Mouse (Mus musculus): Measurements from ENCODE around the gene Klhl36. TPM values are rescaled to one million over a fixed set of nuclear protein-coding genes. Genes with fewer than 3 reads are reported as not detected.

The Klhl36 gene
- total RNA-seq, 2 experiments from 2014 or later = 0.71 to 1.1 TPM

DNA sequence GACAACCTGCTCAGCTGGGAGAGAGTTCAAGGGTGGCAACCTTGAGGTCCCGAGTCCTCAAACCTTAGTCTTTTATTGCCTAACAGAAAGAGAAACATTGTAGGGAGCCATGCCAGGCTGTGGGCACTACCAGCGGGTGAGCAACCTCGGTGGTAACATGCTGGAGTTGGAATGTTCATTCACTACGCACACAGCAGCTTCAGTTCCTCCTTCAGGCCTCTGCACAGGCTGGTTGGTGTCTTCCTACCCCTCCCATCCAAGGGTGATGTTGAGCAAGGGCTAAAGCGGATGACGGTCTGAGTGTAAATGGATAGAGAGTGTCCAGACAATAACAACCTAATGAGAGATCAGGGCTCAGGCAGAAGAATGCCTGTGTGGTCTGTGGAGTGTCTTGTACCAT is 4.3 kb upstream of the Klhl36 start:
- H3K27ac ChIP-seq = no peak overlapping the region
- TF ChIP-seq CTCF (IDR thresholded peaks at IDR 0.05) = no peak
- H3K4me3 ChIP-seq = no peak overlapping the region
- intact Hi-C loops (cut with DNase I) = no loop called here
- DNase-seq = no peak

DNA sequence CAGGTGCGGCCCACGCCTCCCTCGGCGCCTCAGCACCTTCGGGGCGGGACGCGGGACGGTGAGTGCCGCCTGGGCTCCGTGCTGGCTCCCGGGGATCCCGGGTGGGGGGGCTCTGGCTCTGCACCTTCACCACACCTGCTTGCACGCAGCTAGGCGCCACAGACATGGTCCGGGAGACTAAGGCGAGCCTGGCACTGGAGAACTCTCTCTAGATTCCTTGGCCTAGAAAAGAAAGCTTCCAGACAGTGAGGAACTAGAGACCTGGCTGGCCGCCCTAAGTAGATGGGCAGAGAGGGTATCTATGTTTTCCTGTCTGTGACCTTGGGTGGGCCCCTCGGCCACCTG is 296 bp downstream of the Klhl36 start:
- intact Hi-C loops (cut with DNase I) = no loop called here
- Histone ChIP-seq H3K27ac (peak overlapping the region; percentile 80), H3K4me3 (peak overlapping the region; percentile 82)
- no peak for TF ChIP-seq CTCF (IDR thresholded peaks at IDR 0.05)
- DNase-seq = no peak

DNA sequence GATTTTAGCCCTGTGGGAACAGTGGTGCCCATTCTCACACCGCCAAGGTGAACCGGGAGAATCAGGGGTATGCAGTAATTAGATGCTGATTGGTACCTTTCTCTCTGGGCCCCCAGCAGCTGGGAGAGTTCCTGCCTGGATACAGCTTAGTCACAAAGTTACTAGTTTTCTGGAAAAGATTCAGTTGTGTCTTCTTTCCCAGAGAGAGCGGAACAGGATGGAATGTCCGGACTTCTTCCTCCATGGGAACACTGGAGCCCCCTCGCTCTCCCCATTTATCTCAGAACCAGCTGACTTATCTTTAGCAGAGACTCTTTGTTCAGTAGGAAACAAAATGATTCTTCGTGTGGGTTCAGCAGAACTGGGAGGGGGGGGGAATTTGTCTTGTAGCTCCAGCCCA is 683 bp downstream of the Klhl36 start:
- Histone ChIP-seq H3K4me3 (peak overlapping the region; percentile 82), H3K27ac (peak overlapping the region; percentile 80; the same call in 1 of the 2 replicates)
- no peak for TF ChIP-seq CTCF (IDR thresholded peaks at IDR 0.05)
- intact Hi-C loops (cut with DNase I) = no loop called here
- no peak for DNase-seq

DNA sequence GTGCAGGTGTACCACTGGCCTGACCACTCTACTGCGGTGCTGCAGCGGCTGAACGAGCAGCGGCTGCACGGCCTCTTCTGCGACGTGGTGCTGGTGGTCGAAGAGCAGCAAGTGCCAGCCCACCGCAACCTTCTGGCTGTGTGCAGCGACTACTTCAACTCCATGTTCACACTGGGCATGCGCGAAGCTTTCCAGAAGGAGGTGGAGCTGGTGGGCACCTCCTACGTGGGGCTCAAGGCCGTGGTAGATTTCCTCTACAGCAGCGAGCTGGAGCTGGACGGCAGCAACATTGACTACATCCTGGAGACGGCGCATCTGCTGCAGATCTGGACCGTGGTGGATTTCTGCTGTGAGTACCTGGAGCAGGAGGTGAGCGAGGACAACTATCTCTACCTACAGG is 7.5 kb downstream of the Klhl36 start:
- no peak for DNase-seq
- Histone ChIP-seq H3K4me3 (no peak overlapping the region), H3K27ac (no peak overlapping the region)
- intact Hi-C loops (cut with DNase I) = no loop called here
- no peak for TF ChIP-seq CTCF (IDR thresholded peaks at IDR 0.05)

DNA sequence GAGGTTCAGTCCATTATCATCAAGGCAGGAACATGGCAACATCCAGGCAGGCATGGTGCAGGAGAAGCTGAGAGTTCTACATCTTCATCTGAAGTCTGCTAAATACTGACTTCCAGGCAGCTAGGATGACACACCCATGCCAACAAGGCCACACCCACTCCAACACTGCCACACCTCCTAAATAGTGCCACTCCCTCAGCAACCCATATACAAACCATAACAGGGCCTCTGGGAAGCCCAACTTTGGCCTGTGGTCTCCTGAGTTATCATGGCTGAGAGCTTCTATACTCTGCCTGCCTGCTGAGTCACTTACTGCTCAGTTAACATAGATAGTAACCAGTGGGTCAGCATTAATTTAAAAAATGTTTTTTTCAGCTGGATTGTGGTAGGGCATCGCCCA is 11.1 kb downstream of the Klhl36 start:
- H3K27ac ChIP-seq = no peak overlapping the region
- no peak for TF ChIP-seq CTCF (IDR thresholded peaks at IDR 0.05)

DNA sequence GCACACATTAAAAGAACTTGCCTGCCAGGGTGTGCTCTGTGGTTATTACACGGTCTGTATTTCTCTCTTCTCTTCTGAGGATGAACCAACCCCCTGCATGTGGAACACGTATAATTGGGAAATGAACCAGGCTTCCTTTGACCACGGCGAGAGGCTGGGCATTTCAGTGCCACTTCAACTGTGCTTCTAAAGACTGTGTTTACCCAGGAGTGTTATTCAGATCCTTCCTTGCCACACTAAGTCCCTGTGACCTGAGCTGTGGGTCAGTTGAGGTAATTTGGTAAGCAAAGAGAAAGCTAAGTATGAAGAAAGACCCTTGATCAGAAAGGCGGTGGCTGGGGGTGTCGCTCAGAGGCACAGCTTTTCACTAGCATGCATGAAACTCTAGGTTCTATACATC is 19.2 kb downstream of the Klhl36 start:
- intact Hi-C loops (cut with DNase I) = no loop called here
- TF ChIP-seq CTCF (IDR thresholded peaks at IDR 0.05) = no peak
- Histone ChIP-seq H3K4me3 (no peak overlapping the region), H3K27ac (no peak overlapping the region)
- no peak for DNase-seq

More for the DNA sequence above, 11.1 kb downstream of the Klhl36 start:
- intact Hi-C loops (cut with DNase I) = no loop called here
- H3K4me3 ChIP-seq = no peak overlapping the region
- no peak for DNase-seq

DNA sequence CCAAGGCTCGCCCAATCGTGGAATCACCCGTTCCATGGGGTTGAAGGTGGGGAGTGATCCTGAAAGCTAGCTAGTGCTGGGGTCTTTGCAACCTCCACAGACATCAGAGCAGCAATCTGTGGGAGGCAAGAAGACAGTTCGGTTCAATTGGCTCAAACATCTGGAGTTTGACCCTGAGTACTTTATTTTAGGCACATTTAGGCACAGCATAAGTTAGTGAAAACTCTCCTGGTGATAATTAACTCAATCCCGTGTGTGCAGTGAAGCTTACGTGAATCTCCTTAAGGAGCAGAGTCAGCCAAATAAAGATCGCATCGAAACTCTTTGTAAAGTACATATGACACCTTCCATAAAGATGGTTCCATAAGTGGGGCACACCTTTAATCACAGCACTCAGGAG is 19.9 kb downstream of the Klhl36 start:
- TF ChIP-seq CTCF (IDR thresholded peaks at IDR 0.05) = no peak
- intact Hi-C loops (cut with DNase I) = no loop called here
- no peak overlapping the region for H3K27ac ChIP-seq
- no peak overlapping the region for H3K4me3 ChIP-seq
- DNase-seq = no peak

DNA sequence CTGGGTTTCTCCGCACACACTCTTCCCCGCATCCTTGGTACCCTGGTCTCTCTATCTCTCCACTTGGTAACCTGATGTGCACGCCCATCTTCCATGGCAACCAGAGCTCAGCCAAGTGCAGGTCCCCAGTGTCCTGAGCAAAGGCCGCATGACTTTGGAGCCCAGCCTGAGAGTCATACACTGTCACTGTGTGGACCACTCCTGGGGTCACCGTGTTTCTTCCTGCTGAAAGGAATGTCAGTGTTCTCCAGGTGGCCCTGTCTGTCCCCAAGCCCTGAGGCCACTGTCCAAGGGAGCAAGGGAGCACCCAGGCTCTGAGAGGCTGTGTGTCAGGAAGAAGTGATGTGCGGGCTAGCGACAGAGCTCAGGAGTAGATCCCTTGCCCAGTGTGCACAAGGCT is 21.2 kb downstream of the Klhl36 start:
- intact Hi-C loops (cut with DNase I) = no loop called here
- no peak for TF ChIP-seq CTCF (IDR thresholded peaks at IDR 0.05)
- no peak overlapping the region for H3K27ac ChIP-seq
- DNase-seq = no peak
- no peak overlapping the region for H3K4me3 ChIP-seq

DNA sequence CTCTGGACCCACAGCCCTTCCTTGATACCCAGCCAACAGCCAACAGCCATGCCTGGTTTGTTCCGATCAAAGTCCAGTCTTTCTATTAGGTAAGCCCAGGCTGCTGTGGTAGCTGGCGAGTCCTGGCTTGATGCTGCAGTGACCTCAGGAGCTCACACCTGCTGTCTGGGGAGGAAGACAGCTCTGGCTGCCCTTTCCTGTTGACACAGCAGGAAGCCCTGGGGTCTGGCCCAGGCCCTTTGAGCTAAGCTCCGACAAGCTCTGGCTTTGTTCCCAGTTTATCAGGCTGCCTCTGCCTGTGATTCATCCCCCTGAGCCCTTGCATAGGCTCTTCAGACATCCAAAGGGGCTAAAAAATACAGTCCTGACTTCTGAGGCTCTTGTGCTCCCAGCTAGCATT is 23.5 kb downstream of the Klhl36 start:
- Histone ChIP-seq H3K4me3 (no peak overlapping the region), H3K27ac (peak overlapping the region; percentile 40; the same call in 1 of the 2 replicates)
- no peak for TF ChIP-seq CTCF (IDR thresholded peaks at IDR 0.05)
- DNase-seq = peak; percentile 66
- intact Hi-C loops (cut with DNase I) = loop anchor here (5.0 kb wide), 1 partner anchor 42 kb away; no protein-coding TSS in a partner anchor

DNA sequence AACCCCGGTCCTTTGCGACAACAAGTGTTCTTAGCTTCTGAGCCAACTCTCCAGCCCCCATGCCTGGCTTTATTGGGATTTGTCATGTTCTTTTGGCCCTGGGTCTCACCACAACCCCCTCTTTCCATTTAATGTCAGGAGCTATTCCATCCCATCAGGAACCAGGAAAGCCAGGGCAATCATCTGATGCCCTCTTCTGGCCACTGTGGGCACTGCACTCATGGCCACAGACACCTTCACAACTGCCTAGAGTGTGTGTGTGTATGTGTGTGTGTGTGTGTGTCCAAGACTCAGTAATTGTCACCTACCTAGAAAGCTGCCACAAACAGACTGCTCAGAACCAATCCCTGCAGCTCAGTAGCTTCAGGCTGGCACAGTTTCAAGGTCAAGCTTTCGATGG is 25.1 kb downstream of the Klhl36 start:
- peak; percentile 49 for DNase-seq
- intact Hi-C loops (cut with DNase I) = loop anchor here (5.0 kb wide), 1 partner anchor 40 kb away; no protein-coding TSS in a partner anchor
- TF ChIP-seq CTCF (IDR thresholded peaks at IDR 0.05) = peak; percentile 76
- H3K27ac ChIP-seq = no peak overlapping the region
- no peak overlapping the region for H3K4me3 ChIP-seq

DNA sequence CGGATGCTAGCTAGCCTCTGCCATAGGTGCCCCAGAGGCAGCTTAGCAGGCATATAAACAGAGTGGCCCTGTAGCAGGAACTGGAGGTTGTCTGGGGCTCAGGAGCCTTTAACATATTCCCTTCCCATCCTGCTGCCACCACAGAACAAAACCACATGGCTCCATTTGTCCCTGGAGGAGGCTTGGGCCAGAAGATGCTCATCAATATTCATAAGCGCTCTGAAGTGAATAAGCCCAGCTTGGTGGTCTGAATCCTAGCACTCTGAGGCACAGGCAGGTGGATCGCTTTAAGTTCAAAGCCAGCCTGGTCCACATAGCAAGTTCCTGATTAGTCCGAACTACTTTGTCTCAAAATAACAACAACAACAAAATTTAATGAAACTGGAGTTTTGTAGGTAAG is 25.9 kb downstream of the Klhl36 start:
- intact Hi-C loops (cut with DNase I) = loop anchor here (5.0 kb wide), 1 partner anchor 39 kb away; no protein-coding TSS in a partner anchor
- H3K4me3 ChIP-seq = no peak overlapping the region
- no peak for TF ChIP-seq CTCF (IDR thresholded peaks at IDR 0.05)

DNA sequence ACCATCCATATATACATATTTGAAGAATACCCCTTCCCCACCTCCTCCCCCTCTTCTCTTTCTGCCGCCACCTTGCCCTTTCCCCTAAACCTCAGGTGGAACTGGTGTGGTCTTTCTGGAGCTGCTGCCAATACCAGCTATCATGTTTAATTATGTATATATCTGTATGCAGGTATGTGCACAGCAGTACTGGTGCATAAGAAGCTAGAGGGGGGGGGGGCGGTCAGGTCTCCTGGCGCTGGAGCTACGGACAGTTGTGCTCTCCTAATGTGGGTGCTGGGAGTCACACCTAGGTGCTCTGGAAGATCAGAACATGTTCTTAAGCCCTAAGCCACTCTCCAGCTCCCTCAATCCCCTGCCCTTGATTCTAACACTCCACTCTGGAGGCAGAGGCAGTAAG is 35.0 kb downstream of the Klhl36 start:
- Histone ChIP-seq H3K4me3 (no peak overlapping the region), H3K27ac (no peak overlapping the region)
- no peak for DNase-seq
- intact Hi-C loops (cut with DNase I) = no loop called here
- no peak for TF ChIP-seq CTCF (IDR thresholded peaks at IDR 0.05)

More for the DNA sequence above, 25.9 kb downstream of the Klhl36 start:
- H3K27ac ChIP-seq = no peak overlapping the region
- no peak for DNase-seq

DNA sequence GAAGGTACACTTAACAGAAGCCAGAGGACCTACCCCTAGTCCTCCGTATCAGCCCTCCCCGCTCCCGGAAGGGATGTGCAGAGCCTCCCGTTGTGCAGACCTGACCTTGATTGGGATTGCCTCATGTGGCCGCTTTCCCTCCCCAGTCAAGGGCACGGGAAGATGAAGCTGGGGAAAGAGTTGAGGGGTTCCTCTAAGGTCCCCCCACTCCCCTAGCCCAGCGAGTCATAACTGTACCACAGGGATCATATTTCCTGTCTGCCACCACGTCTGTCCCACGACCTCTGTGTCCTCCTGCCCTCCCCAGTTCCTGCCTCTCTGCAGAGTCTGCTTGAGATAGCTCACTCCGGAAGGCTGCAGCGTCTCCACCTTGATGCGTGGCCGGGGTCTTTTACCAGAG is 35.9 kb downstream of the Klhl36 start:
- no peak overlapping the region for H3K27ac ChIP-seq
- no peak for DNase-seq
- intact Hi-C loops (cut with DNase I) = no loop called here
- TF ChIP-seq CTCF (IDR thresholded peaks at IDR 0.05) = no peak
- H3K4me3 ChIP-seq = no peak overlapping the region

DNA sequence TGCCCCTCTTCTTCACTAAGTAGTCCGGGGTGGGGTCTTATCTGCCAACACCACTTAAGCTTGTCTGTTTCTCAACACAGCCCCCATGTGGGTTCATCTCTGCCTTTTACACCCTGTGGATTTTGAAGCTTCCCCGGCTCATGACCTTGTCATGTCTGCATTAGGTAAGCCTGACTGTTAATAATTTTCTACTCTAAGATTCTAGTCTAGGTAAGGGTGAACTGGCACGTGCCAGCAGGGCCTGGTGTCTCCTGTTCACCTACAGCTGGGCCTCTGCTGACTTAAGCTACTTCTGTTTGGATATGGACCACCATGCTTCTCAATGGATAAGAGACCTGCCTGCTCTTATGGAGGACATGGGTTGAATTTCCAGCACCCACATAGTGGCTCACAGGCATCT is 39.3 kb downstream of the Klhl36 start:
- no peak for TF ChIP-seq CTCF (IDR thresholded peaks at IDR 0.05)
- no peak overlapping the region for H3K4me3 ChIP-seq

DNA sequence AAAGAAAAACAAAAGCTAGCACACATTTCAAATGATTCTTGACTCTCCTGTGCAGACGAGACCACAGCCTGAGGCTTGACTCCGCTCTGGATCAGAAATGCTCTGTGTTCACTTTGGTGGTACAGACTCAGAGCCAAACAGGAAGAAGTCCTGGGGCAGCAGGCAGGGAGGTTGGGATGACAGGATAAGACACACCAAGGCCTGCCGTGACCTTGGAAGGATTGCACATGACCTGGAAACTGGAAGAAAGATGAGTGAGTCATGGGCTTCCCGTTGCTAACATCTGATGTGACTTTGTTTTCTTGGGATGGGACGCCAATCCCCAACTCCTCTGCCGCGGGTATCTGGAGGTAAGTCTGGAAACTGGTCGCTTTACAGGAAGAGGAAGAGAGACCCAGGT is 39.9 kb downstream of the Klhl36 start:
- H3K27ac ChIP-seq = no peak overlapping the region
- no peak for TF ChIP-seq CTCF (IDR thresholded peaks at IDR 0.05)
- intact Hi-C loops (cut with DNase I) = no loop called here
- H3K4me3 ChIP-seq = no peak overlapping the region
- no peak for DNase-seq

More for the DNA sequence above, 39.3 kb downstream of the Klhl36 start:
- no peak overlapping the region for H3K27ac ChIP-seq
- intact Hi-C loops (cut with DNase I) = no loop called here
- DNase-seq = no peak
